ENCODE assay signal across 15 mouse cellular contexts in the genomic region with DNA sequence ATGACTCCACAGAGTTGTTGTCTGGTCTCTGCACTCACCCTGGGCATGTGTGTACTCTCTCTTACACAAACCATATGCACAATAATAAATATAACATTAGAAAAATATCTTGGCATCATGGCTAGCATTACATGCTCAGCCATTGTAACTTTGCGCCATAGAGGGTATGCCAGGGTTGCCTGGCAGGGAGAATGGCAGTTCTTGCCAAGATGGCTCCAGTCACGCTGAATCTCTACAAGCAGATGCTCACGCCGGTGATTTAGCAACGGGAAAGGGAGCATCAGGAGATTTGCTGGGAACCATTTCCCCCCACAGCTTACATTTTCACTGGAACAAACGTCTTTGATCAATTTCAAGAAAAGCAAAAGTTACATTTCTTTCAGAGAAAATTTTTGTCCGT. TPM values are rescaled to one million over a fixed set of nuclear protein-coding genes. Genes with fewer than 3 reads are reported as not detected.
DNase-seq lines count a peak whose midpoint lies in the region; ATAC-seq lines count a peak whose summit lies in the region.
"Had no signal": no experiment of that assay in that cellular context is flagged by ENCODE, and none has a peak within 500 bp of the region (broad histone marks: within the 10 kb centered on the region; RNA-seq: fewer than 3 reads in every experiment).

No protein-coding gene starts in this region.

- no peak for ATAC-seq in cerebellum, adult (ENCODE audit: insufficient number of reproducible peaks, low FRiP score, low TSS enrichment)
- ATAC-seq: intestine, postnatal 0 days had no signal

- DNase-seq in cerebellum, adult 18-20 months, result peak; percentile 4 to 6
- DNase-seq in layer of hippocampus, adult 11-12 months (ENCODE audit: low spot score), result peak; percentile 16
- no peak for DNase-seq in layer of hippocampus, postnatal 25 days (ENCODE audit: extremely low spot score in 1 of 2, low spot score in 1 of 2)
- peak; percentile 84 to 87 for DNase-seq in cerebellum, postnatal 10 days
- DNase-seq in layer of hippocampus, adult 9-11 months, result peak; percentile 24
- DNase-seq in kidney, adult 9 months, result no peak
- DNase-seq in urinary bladder, postnatal 4 days (ENCODE audit: low spot score in 2 of 2), result no peak
- DNase-seq: embryo, embryonic 11 days; gastrocnemius, postnatal 36 days; heart, postnatal 10 days; liver, embryonic 13.5 days; lung, postnatal 14 days had no signal

RNA-seq across cellular contexts. Expression of a gene that starts 46.5 kb away (rescaled TPM):
- not detected for total RNA-seq in layer of hippocampus, postnatal 25 days (2021)
- total RNA-seq: left cerebral cortex, adult 18-20 months had no signal

Comparison
In these comparisons a context has a peak if more than half of its experiments do, and no peak if none do; other contexts are left out.
1. DNase-seq: peak in cerebellum, adult 18-20 months (2 of 2), layer of hippocampus, adult 11-12 months (single experiment), cerebellum, postnatal 10 days (2 of 2) and layer of hippocampus, adult 9-11 months (single experiment); none in layer of hippocampus, postnatal 25 days (0 of 2), kidney, adult 9 months (single experiment) and urinary bladder, postnatal 4 days (0 of 2).